Mouse (Mus musculus): ENCODE results near the gene Tmem233. TPM values are rescaled to one million over a fixed set of nuclear protein-coding genes. Genes with fewer than 3 reads are reported as not detected.

Gene Tmem233
- total and polyA plus RNA-seq, 2 experiments from 2014 or later, result not detected

GRCm38 (mm10) chr5:116030566-116031189 is 52.4 kb downstream of the Tmem233 start:
- peak overlapping the region; percentile 54 for H3K4me2 ChIP-seq (ENCODE audit: low read depth)
- DNase-seq (peak; percentile 13), ATAC-seq (peak; percentile 38)
- H3K4me1 ChIP-seq (ENCODE audit: insufficient read depth), result no peaks in the 10 kb centered on the region
- 0 out of 2 replicates have a peak overlapping the region, but pooled peaks have one; percentile 35 for H3K9ac ChIP-seq
- WGBS, result 5% methylated on average over 19 of the region's 19 CpGs
- H3K4me3 ChIP-seq (ENCODE audit: low read depth, low read length), result peak overlapping the region; percentile 26
- H3K36me3 ChIP-seq (ENCODE audit: insufficient read depth), result no peaks in the 10 kb centered on the region
- H3K9me3 ChIP-seq (ENCODE audit: low read length), result no peaks in the 10 kb centered on the region
- no peak overlapping the region for H3K27ac ChIP-seq (ENCODE audit: low read depth, low read length)
- H3K27me3 ChIP-seq (ENCODE audit: insufficient read depth, low read length), result no peaks in the 10 kb centered on the region
- TF ChIP-seq CTCF (IDR thresholded peaks at IDR 0.05; ENCODE audit: low read depth), result no peak

- no peak overlapping the region for H3K4me2 ChIP-seq (ENCODE audit: low read depth)
- TF ChIP-seq CTCF (IDR thresholded peaks at IDR 0.05; ENCODE audit: low read depth), result no peak
- no peak overlapping the region for H3K9ac ChIP-seq
- H3K4me3 ChIP-seq (ENCODE audit: low read depth, low read length), result no peak overlapping the region
- 80% methylated on average over 7 of the region's 7 CpGs for WGBS
- ATAC-seq, result no peak
- H3K36me3 ChIP-seq (ENCODE audit: insufficient read depth), result no peaks in the 10 kb centered on the region
- no peaks in the 10 kb centered on the region for H3K27me3 ChIP-seq (ENCODE audit: insufficient read depth, low read length)
- no peaks in the 10 kb centered on the region for H3K4me1 ChIP-seq (ENCODE audit: insufficient read depth)
- no peak for DNase-seq
- H3K9me3 ChIP-seq (ENCODE audit: low read length), result no peaks in the 10 kb centered on the region
- H3K27ac ChIP-seq (ENCODE audit: low read depth, low read length), result no peak overlapping the region
These were observed 54.0 kb downstream of the Tmem233 start for GRCm38 (mm10) chr5:116029071-116029470.

GRCm38 (mm10) chr5:116026561-116026960 is 56.5 kb downstream of the Tmem233 start:
- Histone ChIP-seq H3K4me1 (ENCODE audit: insufficient read depth) (peaks cover 7% of the 10 kb centered on the region; the same call in 1 of the 2 replicates), H3K9ac (no peak overlapping the region), H3K27ac (ENCODE audit: low read depth, low read length) (no peak overlapping the region), H3K27me3 (ENCODE audit: insufficient read depth, low read length) (no peaks in the 10 kb centered on the region), H3K4me2 (ENCODE audit: low read depth) (no peak overlapping the region), H3K4me3 (ENCODE audit: low read depth, low read length) (no peak overlapping the region), H3K9me3 (ENCODE audit: low read length) (no peaks in the 10 kb centered on the region), H3K36me3 (ENCODE audit: insufficient read depth) (0 out of 2 replicates have a peak, but pooled peaks cover 9% of the 10 kb centered on the region)
- ATAC-seq (no peak), DNase-seq (no peak)
- WGBS, result 94% methylated on average over 14 of the region's 14 CpGs
- no peak for TF ChIP-seq CTCF (IDR thresholded peaks at IDR 0.05; ENCODE audit: low read depth)

GRCm38 (mm10) chr5:116026107-116026506 is 56.9 kb downstream of the Tmem233 start:
- Histone ChIP-seq H3K9ac (no peak overlapping the region), H3K4me2 (ENCODE audit: low read depth) (no peak overlapping the region), H3K4me1 (ENCODE audit: insufficient read depth) (peaks cover 7% of the 10 kb centered on the region; the same call in 1 of the 2 replicates), H3K9me3 (ENCODE audit: low read length) (no peaks in the 10 kb centered on the region), H3K27me3 (ENCODE audit: insufficient read depth, low read length) (no peaks in the 10 kb centered on the region), H3K4me3 (ENCODE audit: low read depth, low read length) (no peak overlapping the region), H3K36me3 (ENCODE audit: insufficient read depth) (peaks cover 14% of the 10 kb centered on the region; the same call in 1 of the 2 replicates), H3K27ac (ENCODE audit: low read depth, low read length) (no peak overlapping the region)
- 91% methylated on average over 5 of the region's 5 CpGs for WGBS
- DNase-seq (no peak), ATAC-seq (no peak)
- TF ChIP-seq CTCF (IDR thresholded peaks at IDR 0.05; ENCODE audit: low read depth), result no peak

DNA sequence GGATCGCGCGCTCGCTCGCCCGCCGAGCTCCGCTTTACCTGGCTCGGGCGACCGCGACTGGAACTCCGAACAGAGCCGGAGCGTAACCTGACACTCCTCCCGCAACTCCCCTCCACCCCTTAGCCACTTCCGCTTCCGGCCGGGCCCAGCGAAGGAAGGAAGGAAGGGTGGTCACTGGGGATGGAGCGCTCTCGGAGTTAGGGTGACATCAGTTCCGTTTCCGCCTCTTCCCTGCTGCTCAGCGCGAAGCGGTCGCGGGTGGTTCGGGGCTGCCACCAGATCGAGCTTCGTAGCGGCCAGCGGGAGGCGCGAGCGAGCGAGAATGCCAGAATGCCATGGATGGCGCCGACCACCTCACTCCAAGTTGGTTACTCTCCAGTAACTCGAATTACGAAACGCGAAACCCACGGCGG is 58.7 kb downstream of the Tmem233 start, which contains the start of gene Prkab1:
Prkab1 (minus strand) TSS at position 182 of the 413 bp plus-strand sequence.
- Histone ChIP-seq H3K4me3 (ENCODE audit: low read depth, low read length) (peak within 1 kb of the TSS; percentile 82), H3K36me3 (ENCODE audit: insufficient read depth) (peaks cover 30% of the 10 kb centered on the region), H3K27ac (ENCODE audit: low read depth, low read length) (peak within 1 kb of the TSS; percentile 79), H3K4me2 (ENCODE audit: low read depth) (peak within 1 kb of the TSS; percentile 93), H3K4me1 (ENCODE audit: insufficient read depth) (peaks cover 7% of the 10 kb centered on the region; the same call in 1 of the 2 replicates), H3K9ac (peak within 1 kb of the TSS; percentile 70), H3K27me3 (ENCODE audit: insufficient read depth, low read length) (no peaks in the 10 kb centered on the region), H3K9me3 (ENCODE audit: low read length) (no peaks in the 10 kb centered on the region)
- ATAC-seq (peak; percentile 99), DNase-seq (peak; percentile 95)
- TF ChIP-seq CTCF (IDR thresholded peaks at IDR 0.05; ENCODE audit: low read depth), result peak; percentile 76
- WGBS, result 1% methylated on average over 46 of the region's 46 CpGs

- Histone ChIP-seq H3K4me2 (ENCODE audit: low read depth) (peak overlapping the region; percentile 93), H3K4me1 (ENCODE audit: insufficient read depth) (peaks cover 7% of the 10 kb centered on the region; the same call in 1 of the 2 replicates), H3K9me3 (ENCODE audit: low read length) (no peaks in the 10 kb centered on the region), H3K4me3 (ENCODE audit: low read depth, low read length) (peak overlapping the region; percentile 82), H3K9ac (peak overlapping the region; percentile 70), H3K27me3 (ENCODE audit: insufficient read depth, low read length) (no peaks in the 10 kb centered on the region), H3K36me3 (ENCODE audit: insufficient read depth) (peaks cover 34% of the 10 kb centered on the region), H3K27ac (ENCODE audit: low read depth, low read length) (peak overlapping the region; percentile 79)
- peak; percentile 57 for ATAC-seq
- no peak for TF ChIP-seq CTCF (IDR thresholded peaks at IDR 0.05; ENCODE audit: low read depth)
- peak; percentile 44 for DNase-seq
- under 1% methylated on average over 28 of the region's 28 CpGs for WGBS
These were observed 59.2 kb downstream of the Tmem233 start for GRCm38 (mm10) chr5:116023821-116024284.

GRCm38 (mm10) chr5:116023251-116023661 is 59.8 kb downstream of the Tmem233 start:
- Histone ChIP-seq H3K27me3 (ENCODE audit: insufficient read depth, low read length) (no peaks in the 10 kb centered on the region), H3K4me2 (ENCODE audit: low read depth) (peak overlapping the region; percentile 93), H3K4me1 (ENCODE audit: insufficient read depth) (peaks cover 7% of the 10 kb centered on the region; the same call in 1 of the 2 replicates), H3K27ac (ENCODE audit: low read depth, low read length) (no peak overlapping the region), H3K9me3 (ENCODE audit: low read length) (no peaks in the 10 kb centered on the region), H3K36me3 (ENCODE audit: insufficient read depth) (peaks cover 40% of the 10 kb centered on the region), H3K4me3 (ENCODE audit: low read depth, low read length) (peak overlapping the region; percentile 82), H3K9ac (peak overlapping the region; percentile 70; the same call in 1 of the 2 replicates)
- ATAC-seq (no peak), DNase-seq (peak; percentile 37)
- no peak for TF ChIP-seq CTCF (IDR thresholded peaks at IDR 0.05; ENCODE audit: low read depth)
- WGBS, result 4% methylated on average over 8 of the region's 8 CpGs

Data from forebrain, postnatal 0 days (tissue).